Mouse (Mus musculus): ENCODE measurements around the gene Dhrs11.

GRCm38 (mm10) chr11:84821131-84821770, 7.5 kb downstream of the Dhrs11 start:
- TF ChIP-seq FLI1 (IDR thresholded peaks at IDR 0.05; ENCODE audit: low read length) (no peak), GATA1 (IDR thresholded peaks at IDR 0.05; ENCODE audit: borderline replicate concordance, low read length) (no peak)
